Mouse (Mus musculus) testis, adult 2 months (tissue): Measurements from ENCODE around the gene Hgfac. TPM values are rescaled to one million over a fixed set of nuclear protein-coding genes. Genes with fewer than 3 reads are reported as not detected.

ENCODE experiments used
- H3K27ac ChIP-seq: fragments of 200-500 bp; 2 replicates; pipeline ENCODE4 v1.5.1; 2012; ENCODE audit warnings: low read depth, low read length; ENCODE audit not compliant: control insufficient read depth, insufficient read depth
- H3K27me3 ChIP-seq: fragments of 200-500 bp; 2 replicates; pipeline ENCODE4 v1.6.1; 2012; ENCODE audit warnings: mild to moderate bottlenecking, low read length, moderate library complexity; ENCODE audit not compliant: control insufficient read depth, insufficient read depth
- H3K36me3 ChIP-seq: fragments of 200-500 bp; 2 replicates; pipeline ENCODE4 v1.6.1; 2012; ENCODE audit warnings: mild to moderate bottlenecking, low read length; ENCODE audit not compliant: control insufficient read depth, insufficient read depth
- H3K4me1 ChIP-seq: fragments of 200-500 bp; 2 replicates; pipeline ENCODE4 v1.6.1; 2012; ENCODE audit warnings: low read length; ENCODE audit not compliant: control insufficient read depth, insufficient read depth
- H3K4me3 ChIP-seq: fragments of 200-500 bp; 2 replicates; pipeline ENCODE4 v1.5.1; 2012; ENCODE audit warnings: low read depth, mild to moderate bottlenecking, low read length, moderate library complexity, mixed read lengths; ENCODE audit not compliant: control insufficient read depth
- CTCF ChIP-seq: fragments of 200-500 bp; IDR thresholded peaks from 2 replicates; pipeline ENCODE4 v1.5.1; 2012; ENCODE audit warnings: low read depth, mild to moderate bottlenecking, inconsistent platforms, low read length, moderate library complexity; ENCODE audit not compliant: control insufficient read depth, insufficient read depth, insufficient replicate concordance
- POLR2A ChIP-seq: fragments of 200-500 bp; IDR thresholded peaks from 2 replicates; pipeline ENCODE4 v1.6.1; 2012; ENCODE audit warnings: low read depth, mild to moderate bottlenecking, inconsistent platforms, low read length, moderate library complexity; ENCODE audit not compliant: control insufficient read depth
- polyA plus RNA-seq: library from polyadenylated mRNA; depleted of rRNA; stranded (reverse); fragments of >200 nt; gene quantifications from 2 replicates; pipeline ENCODE4 v1.2.3, GENCODE M21; 2012; rRNA removed

Hgfac gene
- polyA plus RNA-seq = 1.8 and 3.0 TPM in 2 replicates

GRCm38 (mm10) chr5:35041268-35041829 lies at the start of gene Hgfac:
TSS of gene Hgfac (plus strand) at chr5:35041509.
- Histone ChIP-seq H3K36me3 (no peaks in the 10 kb centered on the region), H3K4me3 (no peak within 1 kb of the TSS), H3K27ac (no peak within 1 kb of the TSS), H3K27me3 (no peaks in the 10 kb centered on the region), H3K4me1 (no peaks in the 10 kb centered on the region)
- no peak for TF ChIP-seq CTCF
- TF ChIP-seq POLR2A = no peak

DNA sequence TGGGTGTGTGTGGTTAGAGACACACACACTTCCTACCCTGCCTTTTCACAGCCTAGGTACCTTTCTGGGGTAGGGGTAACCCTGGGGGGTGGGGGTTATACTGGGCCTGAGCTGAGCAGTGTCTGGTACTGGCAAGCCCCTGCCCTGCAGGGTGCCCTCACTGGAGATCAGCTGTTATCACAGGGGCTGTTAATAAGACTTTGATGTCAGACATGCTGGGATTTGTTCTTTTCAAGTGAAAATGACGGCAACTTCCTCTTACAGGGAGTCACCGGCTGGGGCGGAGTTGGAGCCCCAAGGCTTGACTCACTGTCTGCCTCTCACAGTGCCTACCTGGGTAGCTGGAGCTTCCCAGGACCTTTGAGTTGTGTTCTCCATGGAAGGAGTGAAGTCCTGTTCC lies 42.6 kb upstream of the Hgfac start:
- TF ChIP-seq CTCF (no peak), POLR2A (no peak)
- Histone ChIP-seq H3K4me3 (no peak overlapping the region), H3K36me3 (no peaks in the 10 kb centered on the region), H3K27ac (no peak overlapping the region), H3K27me3 (no peaks in the 10 kb centered on the region), H3K4me1 (no peaks in the 10 kb centered on the region)

GRCm38 (mm10) chr5:34999281-34999680 lies 42.0 kb upstream of the Hgfac start:
- H3K36me3 ChIP-seq = no peaks in the 10 kb centered on the region
- no peak for TF ChIP-seq POLR2A
- TF ChIP-seq CTCF = no peak

DNA sequence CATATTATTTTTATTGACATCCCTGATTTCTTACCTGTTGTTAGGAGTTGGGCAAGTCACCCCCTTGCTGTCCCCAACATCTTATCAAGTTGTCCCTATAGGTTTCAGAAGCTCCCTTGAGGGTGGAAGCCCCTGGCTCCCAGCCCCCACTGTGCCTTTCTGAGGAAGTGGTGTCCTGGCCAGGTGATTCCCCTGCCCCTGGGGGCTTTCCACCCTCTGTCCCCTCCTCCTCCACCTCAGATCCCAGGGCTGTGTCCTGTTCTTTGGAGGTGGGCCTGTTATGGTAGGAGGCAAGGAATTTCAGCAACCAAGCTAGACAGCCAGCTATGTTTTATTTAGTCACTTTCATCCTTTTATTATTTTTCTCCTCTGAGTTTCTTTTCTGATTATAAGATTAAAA lies 41.0 kb upstream of the Hgfac start:
- Histone ChIP-seq H3K36me3 (no peaks in the 10 kb centered on the region), H3K4me1 (no peaks in the 10 kb centered on the region), H3K27me3 (no peaks in the 10 kb centered on the region), H3K4me3 (no peak overlapping the region), H3K27ac (no peak overlapping the region)
- no peak for TF ChIP-seq CTCF
- no peak for TF ChIP-seq POLR2A

More at GRCm38 (mm10) chr5:34999281-34999680, 42.0 kb upstream of the Hgfac start:
- H3K4me1 ChIP-seq = no peaks in the 10 kb centered on the region
- no peak overlapping the region for H3K4me3 ChIP-seq
- no peaks in the 10 kb centered on the region for H3K27me3 ChIP-seq
- H3K27ac ChIP-seq = no peak overlapping the region

DNA sequence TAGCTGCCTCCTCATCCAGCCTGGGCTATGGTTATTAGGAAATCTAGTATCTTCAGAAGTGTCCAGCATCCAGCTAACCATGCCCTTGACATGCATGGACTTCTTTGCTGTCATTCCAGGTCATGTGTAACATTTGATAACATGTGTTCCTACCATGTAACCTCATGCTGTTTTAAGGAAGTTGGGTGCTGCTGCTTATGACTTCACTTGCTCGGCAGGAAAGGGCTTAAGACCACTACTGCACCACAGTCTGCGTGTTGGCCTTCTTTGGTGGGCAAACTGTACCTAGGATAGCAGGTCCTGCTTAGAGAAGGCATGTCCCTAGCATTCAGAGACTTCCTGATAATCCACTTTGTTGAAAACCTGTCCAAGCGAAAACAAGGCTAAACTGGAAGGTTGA lies 40.2 kb upstream of the Hgfac start:
- H3K36me3 ChIP-seq = no peaks in the 10 kb centered on the region
- TF ChIP-seq POLR2A = no peak
- no peak for TF ChIP-seq CTCF

DNA sequence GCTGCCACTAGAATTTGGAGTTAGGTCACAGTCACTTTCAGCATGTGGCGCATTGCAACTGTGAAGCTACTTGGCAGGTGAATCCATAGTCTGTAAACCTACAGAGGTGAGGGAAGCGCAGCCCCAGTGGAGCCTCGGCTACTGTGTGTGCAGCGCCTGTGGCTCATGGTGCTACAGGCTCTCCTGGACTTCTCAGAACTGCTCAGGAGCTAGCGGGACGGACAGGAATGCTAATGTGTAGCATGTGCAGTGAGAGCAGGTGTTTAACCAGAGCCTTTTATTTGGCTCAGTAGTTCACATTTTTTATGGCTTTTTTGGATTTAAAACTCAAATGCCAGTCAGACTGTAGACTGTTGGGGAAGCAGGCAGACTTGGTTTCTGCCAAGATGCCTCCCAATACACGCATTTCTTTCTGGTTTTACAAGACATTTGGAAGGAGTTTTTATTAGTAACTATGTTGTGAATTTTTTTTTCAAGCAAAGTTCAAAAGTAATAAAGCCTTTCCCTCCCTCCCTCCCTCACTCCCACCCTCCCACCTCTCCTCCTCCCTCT lies 37.6 kb upstream of the Hgfac start:
- no peaks in the 10 kb centered on the region for H3K4me1 ChIP-seq
- no peak overlapping the region for H3K27ac ChIP-seq
- H3K4me3 ChIP-seq = no peak overlapping the region
- TF ChIP-seq CTCF = no peak
- no peak for TF ChIP-seq POLR2A
- no peaks in the 10 kb centered on the region for H3K27me3 ChIP-seq
- H3K36me3 ChIP-seq = no peaks in the 10 kb centered on the region

More for the DNA sequence above, 40.2 kb upstream of the Hgfac start:
- no peak overlapping the region for H3K4me3 ChIP-seq
- no peaks in the 10 kb centered on the region for H3K4me1 ChIP-seq
- H3K27ac ChIP-seq = no peak overlapping the region
- no peaks in the 10 kb centered on the region for H3K27me3 ChIP-seq

GRCm38 (mm10) chr5:35004769-35005168 lies 36.5 kb upstream of the Hgfac start:
- no peak overlapping the region for H3K27ac ChIP-seq
- H3K4me1 ChIP-seq = no peaks in the 10 kb centered on the region
- H3K4me3 ChIP-seq = no peak overlapping the region
- H3K27me3 ChIP-seq = no peaks in the 10 kb centered on the region
- no peaks in the 10 kb centered on the region for H3K36me3 ChIP-seq
- TF ChIP-seq POLR2A (no peak), CTCF (no peak)

DNA sequence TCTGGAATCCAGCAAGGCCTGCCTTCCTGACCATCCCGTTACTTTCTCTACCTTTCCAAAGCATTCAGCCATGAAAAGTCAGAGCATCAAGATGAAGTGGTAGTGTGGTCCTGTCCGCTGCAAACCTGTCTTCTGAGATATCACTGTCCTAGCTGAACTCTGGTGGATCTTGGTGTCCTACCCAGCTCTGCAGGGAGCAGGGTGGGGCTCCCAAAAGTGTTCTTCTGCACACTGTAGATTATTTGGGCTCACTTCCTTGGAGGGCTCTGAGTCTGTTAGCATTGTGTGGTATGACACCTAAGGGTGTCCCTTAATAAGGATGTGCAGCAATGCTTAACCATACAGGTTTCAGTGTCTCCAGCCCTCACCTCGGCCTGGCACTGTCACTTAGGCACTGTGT lies 35.6 kb upstream of the Hgfac start:
- Histone ChIP-seq H3K36me3 (no peaks in the 10 kb centered on the region), H3K4me1 (no peaks in the 10 kb centered on the region), H3K4me3 (no peak overlapping the region), H3K27me3 (no peaks in the 10 kb centered on the region), H3K27ac (no peak overlapping the region)
- TF ChIP-seq POLR2A = no peak
- TF ChIP-seq CTCF = no peak
